Mouse (Mus musculus) small intestine, adult 2 months (tissue): Measurements from ENCODE around the gene Creld2.

Source experiments
- CTCF ChIP-seq: fragments of 200-500 bp; IDR thresholded peaks from 2 replicates; pipeline ENCODE4 v1.5.1; 2012; ENCODE audit warnings: low read depth, mild to moderate bottlenecking, control low read depth, inconsistent platforms, low read length, moderate library complexity, mixed read lengths; ENCODE audit not compliant: insufficient replicate concordance, insufficient read length; ENCODE audit errors: extremely low read depth
- POLR2A ChIP-seq: fragments of 200-500 bp; IDR thresholded peaks from 2 replicates; pipeline ENCODE4 v1.6.1; 2012; ENCODE audit warnings: low read depth, mild to moderate bottlenecking, control low read depth, inconsistent platforms, low read length, moderate library complexity

- no peak for TF ChIP-seq CTCF
- no peak for TF ChIP-seq POLR2A
Measured at GRCm38 (mm10) chr15:88860781-88861180, 41.3 kb downstream of the Creld2 start.
